ENCODE assay signal across 9 mouse cellular contexts in genomic region chr8:127588313-127588712, GRCm38 (mm10).
DNase-seq lines count a peak whose midpoint lies in the region; ATAC-seq and TF ChIP-seq lines count a peak whose summit lies in the region.
"Had no signal": no experiment of that assay in that cellular context is flagged by ENCODE, and none has a peak within 500 bp of the region (broad histone marks: within the 10 kb centered on the region; RNA-seq: fewer than 3 reads in every experiment).

No protein-coding gene starts in this region.

- H3K36me3 ChIP-seq in midbrain, postnatal 0 days (ENCODE audit: insufficient read depth, low read length), result no peaks in the 10 kb centered on the region
- no peaks in the 10 kb centered on the region for H3K36me3 ChIP-seq in forebrain, embryonic 10.5 days (replicated peaks)

- 65% methylated on average over 4 of the region's 4 CpGs for WGBS in midbrain, postnatal 0 days
- 64% methylated on average over 4 of the region's 4 CpGs for WGBS in forebrain, embryonic 10.5 days

- no peak overlapping the region for H3K4me2 ChIP-seq in midbrain, postnatal 0 days (ENCODE audit: low read depth, low read length, poor library complexity, severe bottlenecking)

- no peaks in the 10 kb centered on the region for H3K9me3 ChIP-seq in midbrain, postnatal 0 days (ENCODE audit: low read length)
- H3K9me3 ChIP-seq in forebrain, embryonic 10.5 days, result no peaks in the 10 kb centered on the region

- DNase-seq in kidney, adult 9 months, result peak; percentile 49
- DNase-seq in kidney, adult 11 months, result no peak
- peak; percentile 66 for DNase-seq in ZHBTc4 (ENCODE audit: low read depth, low spot score)
- DNase-seq in midbrain, postnatal 0 days (ENCODE audit: low spot score), result no peak
- no peak for DNase-seq in forebrain, embryonic 10.5 days (ENCODE audit: extremely low spot score, low spot score)
- no peak for DNase-seq in layer of hippocampus, adult 9-11 months

- no peak overlapping the region for H3K4me3 ChIP-seq in embryonic fibroblast, embryonic 13.5 days (ENCODE audit: insufficient read depth, low read length)
- no peak overlapping the region for H3K4me3 ChIP-seq in midbrain, postnatal 0 days (ENCODE audit: low read depth, low read length)
- H3K4me3 ChIP-seq in forebrain, embryonic 10.5 days, result no peak overlapping the region
- H3K4me3 ChIP-seq: erythroblast, embryonic 14.5 days had no signal

- H3K27ac ChIP-seq in embryonic fibroblast, embryonic 13.5 days (ENCODE audit: insufficient read depth, low read length), result no peak overlapping the region
- H3K27ac ChIP-seq in midbrain, postnatal 0 days (ENCODE audit: low read depth, low read length), result no peak overlapping the region
- H3K27ac ChIP-seq in forebrain, embryonic 10.5 days, result no peak overlapping the region

- peaks cover 2% of the 10 kb centered on the region; the same call in 1 of the 2 replicates for H3K4me1 ChIP-seq in embryonic fibroblast, embryonic 13.5 days (ENCODE audit: control insufficient read depth, insufficient read depth, low read length)
- no peaks in the 10 kb centered on the region for H3K4me1 ChIP-seq in midbrain, postnatal 0 days (ENCODE audit: insufficient read depth, low read length)
- peaks cover 28% of the 10 kb centered on the region for H3K4me1 ChIP-seq in forebrain, embryonic 10.5 days

- peak; percentile 21; the same call in 1 of the 2 replicates for TF ChIP-seq CTCF in embryonic fibroblast, embryonic 13.5 days (IDR thresholded peaks at IDR 0.05; ENCODE audit: borderline replicate concordance, insufficient read depth, low read length)
- TF ChIP-seq CTCF in midbrain, postnatal 0 days (IDR thresholded peaks at IDR 0.05), result peak; percentile 61

- no peak for TF ChIP-seq POLR2A in embryonic fibroblast, embryonic 13.5 days (IDR thresholded peaks at IDR 0.05; ENCODE audit: low read depth, low read length)

- ATAC-seq in CD4-positive, CD25-positive, alpha-beta regulatory T cell, adult 4 months, result peak; percentile 70
- ATAC-seq in midbrain, postnatal 0 days (ENCODE audit: low FRiP score), result no peak

- H3K9ac ChIP-seq in midbrain, postnatal 0 days (replicated peaks; ENCODE audit: low read length, poor library complexity, severe bottlenecking), result no peak overlapping the region

- H3K27me3 ChIP-seq in midbrain, postnatal 0 days (ENCODE audit: insufficient read depth, low read length), result no peaks in the 10 kb centered on the region
- no peaks in the 10 kb centered on the region for H3K27me3 ChIP-seq in forebrain, embryonic 10.5 days (ENCODE audit: poor library complexity, severe bottlenecking)

Comparison
In these comparisons a context has a peak if more than half of its experiments do, and no peak if none do; other contexts are left out.
1. DNase-seq: peak in kidney, adult 9 months (single experiment) and ZHBTc4 (single experiment); none in kidney, adult 11 months (single experiment), midbrain, postnatal 0 days (single experiment), forebrain, embryonic 10.5 days (single experiment) and layer of hippocampus, adult 9-11 months (single experiment).